Mouse (Mus musculus) layer of hippocampus, adult 11-12 months (tissue): ENCODE measurements around the gene Vmn1r189.
A peak's percentile ranks its signal among the peaks of the same experiment; 100 is the strongest.
"Not testable (repeated sequence)": the region's sequence is repeated elsewhere in the genome, so short reads cannot be mapped to it uniquely, and the experiment has no call there.

Source experiments
- DNase-seq: peaks from one replicate; pipeline ENCODE4 v3.0.0; 2022; ENCODE audit warnings: low spot score

Vmn1r189 gene

GRCm38 (mm10) chr13:22105724-22106123 is at the start of gene Vmn1r189:
Vmn1r189 (minus strand) TSS chr13:22105824.
- DNase-seq, result not testable (repeated sequence)

- not testable (repeated sequence) for DNase-seq
Measured at GRCm38 (mm10) chr13:22136495-22137293, 31.1 kb upstream of the Vmn1r189 start.

- not testable (repeated sequence) for DNase-seq
Measured at GRCm38 (mm10) chr13:22084140-22084539, 21.5 kb downstream of the Vmn1r189 start, which contains the start of gene Vmn1r188. Vmn1r188 (plus strand) TSS chr13:22084440.

GRCm38 (mm10) chr13:22063468-22063867 is 42.2 kb downstream of the Vmn1r189 start:
- DNase-seq, result no peak

- DNase-seq, result no peak
Measured at GRCm38 (mm10) chr13:22061422-22061821, 44.2 kb downstream of the Vmn1r189 start.

GRCm38 (mm10) chr13:22053754-22054153 is 51.9 kb downstream of the Vmn1r189 start:
- no peak for DNase-seq

GRCm38 (mm10) chr13:22051523-22051859 is 54.1 kb downstream of the Vmn1r189 start:
- no peak for DNase-seq

GRCm38 (mm10) chr13:22050591-22051522 is 54.8 kb downstream of the Vmn1r189 start:
- peak; percentile 87 for DNase-seq
